8 mouse cellular contexts compared by ENCODE assay signal in the genomic region with DNA sequence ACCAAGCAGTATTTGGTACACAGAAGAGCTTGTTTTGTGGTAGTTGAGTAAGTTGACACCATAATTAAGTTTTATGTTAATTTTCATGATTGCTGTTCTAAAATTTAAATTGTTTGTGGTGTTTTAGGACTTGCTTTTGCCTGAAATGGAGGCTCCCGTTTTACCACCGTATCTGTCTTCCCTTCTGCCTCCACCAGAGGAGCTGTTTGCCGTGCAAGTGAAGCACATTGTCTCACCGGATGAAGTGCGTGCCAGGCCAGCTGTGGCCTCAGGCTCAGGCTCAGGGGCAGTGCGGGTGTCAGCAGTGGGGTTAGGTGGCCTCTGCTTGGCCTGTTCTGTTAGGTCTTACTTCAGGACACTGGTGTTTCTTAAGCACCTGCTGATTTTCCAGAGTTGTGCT.
DNase-seq lines count a peak whose midpoint lies in the region.

No protein-coding gene starts in this region.

- intact Hi-C loops in left cerebral cortex, postnatal 36 days (cut with DNase I) = no loop called here

- DNase-seq in heart, postnatal 4 days = peak; percentile 15
- DNase-seq in heart, adult 8-10 months (ENCODE audit: low spot score) = no peak
- peak; percentile 65 for DNase-seq in A20 (ENCODE audit: low read depth, low spot score)
- peak; percentile 9 for DNase-seq in c-Kit-positive CD71-positive TER-119-negative erythroid progenitor cells, embryonic 14.5 days (ENCODE audit: low read depth)
- peak; percentile 2 for DNase-seq in lung, postnatal 25 days (ENCODE audit: low spot score)
- DNase-seq in left cerebral cortex, postnatal 36 days (ENCODE audit: low spot score in 2 of 2) = no peak
- no peak for DNase-seq in right cerebral cortex, adult 18-20 months
- no peak for DNase-seq in natural killer cell, adult 2 months (ENCODE audit: low spot score in 2 of 2)

Comparison
In these comparisons a context has a peak if more than half of its experiments do, and no peak if none do; other contexts are left out.
1. DNase-seq: peak in heart, postnatal 4 days (single experiment), A20 (single experiment), c-Kit-positive CD71-positive TER-119-negative erythroid progenitor cells, embryonic 14.5 days (single experiment) and lung, postnatal 25 days (single experiment); none in heart, adult 8-10 months (single experiment), left cerebral cortex, postnatal 36 days (0 of 2), right cerebral cortex, adult 18-20 months (single experiment) and natural killer cell, adult 2 months (0 of 2).